Mouse (Mus musculus): Measurements from ENCODE around the gene Slc17a7.
A peak's percentile ranks its signal among the peaks of the same experiment; 100 is the strongest.

GRCm38 (mm10) chr7:45154993-45155514 lies 8.7 kb upstream of the Slc17a7 start:
- TF ChIP-seq POLR2A (IDR thresholded peaks at IDR 0.05; ENCODE audit: borderline replicate concordance, insufficient read depth, low read length) (no peak), CTCF (IDR thresholded peaks at IDR 0.05; ENCODE audit: borderline replicate concordance, insufficient read depth, low read depth, low read length) (peak; percentile 58)
